Mouse (Mus musculus) frontal cortex, postnatal 14 days (tissue): Measurements from ENCODE around the gene Vkorc1.
A peak's percentile ranks its signal among the peaks of the same experiment; 100 is the strongest.
"Not testable (repeated sequence)": the region's sequence is repeated elsewhere in the genome, so short reads cannot be mapped to it uniquely, and the experiment has no call there.

Experiments
- DNase-seq, 2 experiments: peaks; one replicate each; pipeline ENCODE4 v3.0.0; 2022; ENCODE audit warnings: low spot score in 2 of 2

Gene Vkorc1

DNA sequence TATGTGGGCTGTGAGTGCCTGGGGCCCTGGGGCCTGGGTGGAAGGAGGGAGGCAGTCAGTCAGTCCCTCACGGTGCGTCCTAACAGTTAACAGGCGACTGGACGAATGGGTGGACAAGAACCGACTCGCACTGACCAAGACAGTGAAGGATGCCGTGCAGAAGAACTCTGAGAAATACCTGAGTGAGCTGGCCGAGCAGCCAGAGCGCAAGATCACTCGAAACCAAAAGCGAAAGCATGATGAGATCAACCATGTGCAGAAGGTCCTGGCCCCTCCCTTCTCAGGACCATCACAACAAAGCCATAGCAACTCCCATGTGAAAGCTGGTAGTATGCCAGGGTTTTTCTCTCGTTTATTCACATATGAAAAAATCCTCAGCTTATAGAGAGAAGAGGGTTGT lies 19.9 kb upstream of the Vkorc1 start:
- DNase-seq: no peak

DNA sequence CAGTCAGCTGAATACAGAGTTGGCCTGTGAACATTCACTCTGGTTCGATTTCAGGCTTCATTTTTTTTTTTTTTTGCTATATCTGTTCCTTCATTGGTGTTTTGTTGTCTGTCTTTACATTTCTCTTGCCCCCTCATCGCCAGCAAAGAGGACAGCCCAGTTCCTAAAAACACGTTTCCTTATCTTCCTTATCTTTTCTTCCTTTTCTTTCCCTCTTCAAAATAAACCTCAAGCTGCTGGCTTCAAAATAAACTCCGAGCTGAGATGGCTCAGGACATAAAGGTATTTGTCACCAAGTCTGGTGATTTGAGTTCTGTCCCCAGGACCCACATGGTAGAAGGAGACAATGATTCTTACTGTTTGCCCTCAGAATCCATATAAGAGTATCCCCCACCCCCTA lies 17.5 kb upstream of the Vkorc1 start:
- DNase-seq: no peak

DNA sequence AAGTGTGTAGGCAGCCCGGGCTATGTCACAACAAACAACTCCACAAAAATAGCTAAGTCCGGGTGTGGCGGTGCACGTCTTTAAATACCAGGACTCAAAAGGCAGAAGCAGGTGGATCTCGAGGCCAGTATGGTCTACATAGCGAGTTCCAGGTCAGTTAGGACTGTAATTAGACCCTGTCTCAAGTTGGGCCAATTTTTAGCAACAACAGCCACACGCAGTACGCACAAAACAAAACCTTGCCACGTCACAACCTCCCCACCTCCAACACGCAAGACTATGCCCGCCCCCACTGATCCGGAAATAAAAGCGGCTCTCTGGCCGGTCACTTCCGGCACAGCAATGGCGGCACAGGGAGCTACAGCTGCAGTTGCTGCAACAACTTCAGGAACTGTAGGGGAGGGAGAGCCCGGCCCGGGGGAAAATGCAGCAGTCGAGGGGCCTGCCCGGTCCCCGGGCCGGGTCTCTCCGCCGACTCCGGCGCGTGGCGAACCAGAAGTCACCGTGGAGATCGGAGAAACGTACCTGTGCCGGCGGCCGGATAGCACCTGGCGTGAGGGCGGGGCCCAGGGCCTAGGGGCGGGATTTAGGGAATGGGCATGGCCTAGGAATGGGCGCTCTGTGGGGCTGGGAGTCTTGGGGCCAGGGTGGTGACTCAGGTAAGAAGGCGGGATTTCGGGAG lies 16.9 kb upstream of the Vkorc1 start, which contains the start of gene Kat8:
Kat8 (plus strand) TSS at position 327 of the 682 bp plus-strand sequence.
- peak; percentile 76 to 79 for DNase-seq

DNA sequence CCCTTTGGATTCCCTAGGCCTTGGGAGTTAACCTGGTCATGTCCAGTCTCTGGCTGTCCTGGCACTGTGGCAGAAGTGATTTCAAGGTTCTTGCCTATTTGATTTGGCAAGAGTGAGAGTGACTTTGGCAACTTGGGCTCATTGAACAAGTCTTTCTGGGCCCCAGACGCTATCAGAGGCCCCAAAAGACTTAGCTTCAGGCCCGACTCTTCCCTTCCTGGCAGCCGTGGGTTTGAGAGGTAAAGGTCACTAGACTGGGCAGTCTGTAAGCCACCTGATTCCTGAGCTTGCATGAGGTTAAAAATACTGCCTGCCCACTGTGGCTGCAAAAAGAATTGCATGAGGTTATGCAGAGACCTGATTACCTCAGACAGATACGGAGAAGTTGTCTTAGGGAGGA lies 13.2 kb upstream of the Vkorc1 start:
- no peak for DNase-seq

DNA sequence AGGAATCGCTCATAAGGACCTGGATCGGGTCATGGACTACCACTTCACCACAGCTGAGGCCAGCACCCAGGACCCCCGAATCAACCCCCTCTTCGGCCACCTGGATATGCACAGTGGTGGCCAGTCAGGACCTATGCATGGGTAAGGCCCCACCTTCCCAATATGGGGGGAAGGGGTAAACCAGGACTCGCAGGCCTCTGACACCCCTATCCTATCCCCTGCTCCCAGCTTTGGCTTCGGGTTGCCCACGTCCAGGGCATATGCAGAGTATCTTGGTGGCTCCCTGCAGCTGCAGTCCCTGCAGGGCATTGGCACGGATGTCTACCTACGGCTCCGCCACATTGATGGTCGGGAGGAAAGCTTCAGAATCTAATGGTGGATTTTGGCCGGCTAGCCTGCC lies 12.5 kb upstream of the Vkorc1 start:
- no peak for DNase-seq

DNA sequence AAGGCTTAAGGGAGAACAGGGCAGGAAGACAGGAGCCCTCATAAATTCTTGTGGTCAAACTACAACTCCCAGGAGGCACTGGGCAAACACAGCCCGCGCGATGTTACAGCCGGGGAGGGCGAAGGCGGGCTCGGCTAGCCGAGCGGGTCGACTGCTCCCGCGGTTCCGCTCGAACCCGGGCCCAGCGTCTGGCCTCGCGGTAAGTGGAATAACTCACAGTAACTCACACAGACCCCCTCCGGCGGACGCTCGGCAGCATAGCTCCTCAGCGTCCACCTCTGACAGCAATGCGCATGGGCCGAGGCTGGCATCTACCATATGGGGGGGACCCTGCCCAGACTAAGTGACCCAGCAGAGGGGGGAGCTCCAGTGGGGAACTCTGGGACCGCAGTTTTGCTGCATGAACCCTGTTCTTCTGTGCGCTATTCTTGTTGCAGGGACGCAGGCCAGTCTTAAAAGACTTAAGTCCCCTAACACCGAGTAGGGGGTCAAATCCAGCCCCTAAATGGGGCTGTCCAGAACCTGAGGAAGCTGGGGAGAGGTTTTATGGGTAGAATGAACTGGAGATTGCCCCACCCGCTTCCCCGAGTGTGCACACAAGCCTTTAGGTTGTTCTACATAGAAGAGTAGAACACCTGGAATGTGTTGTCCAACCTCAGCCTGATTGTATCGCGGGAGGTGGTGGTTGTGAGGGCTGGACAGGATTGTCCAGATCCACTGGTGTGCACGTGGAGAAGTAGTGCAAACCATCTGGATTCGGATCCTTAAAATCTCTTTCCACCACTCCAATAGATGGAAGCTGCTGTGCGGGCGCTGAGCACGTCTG lies 8.8 kb upstream of the Vkorc1 start, which contains the start of gene Bckdk:
Bckdk (plus strand) TSS at position 112 of the 826 bp plus-strand sequence.
- peak; percentile 74 to 80 for DNase-seq

DNA sequence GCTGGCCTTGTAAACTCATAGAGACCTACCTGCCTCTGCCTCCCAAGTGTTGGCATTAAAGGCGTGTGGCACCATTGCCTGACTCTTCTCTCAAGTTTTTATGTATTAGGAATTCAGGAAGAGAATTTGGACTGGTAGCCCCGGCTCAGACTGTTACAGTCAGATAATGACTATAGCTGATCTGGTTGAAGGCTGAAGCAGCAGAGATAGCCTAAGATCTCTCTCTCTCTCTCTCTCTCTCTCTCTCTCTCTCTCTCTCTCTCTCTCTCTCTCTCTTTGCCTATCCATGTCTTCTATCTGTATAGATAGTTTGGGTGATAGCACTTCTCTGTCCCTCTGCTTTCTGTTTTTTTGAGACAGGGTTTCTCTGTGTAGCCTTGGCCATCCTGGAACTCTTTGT lies 6.4 kb upstream of the Vkorc1 start:
- no peak for DNase-seq

DNA sequence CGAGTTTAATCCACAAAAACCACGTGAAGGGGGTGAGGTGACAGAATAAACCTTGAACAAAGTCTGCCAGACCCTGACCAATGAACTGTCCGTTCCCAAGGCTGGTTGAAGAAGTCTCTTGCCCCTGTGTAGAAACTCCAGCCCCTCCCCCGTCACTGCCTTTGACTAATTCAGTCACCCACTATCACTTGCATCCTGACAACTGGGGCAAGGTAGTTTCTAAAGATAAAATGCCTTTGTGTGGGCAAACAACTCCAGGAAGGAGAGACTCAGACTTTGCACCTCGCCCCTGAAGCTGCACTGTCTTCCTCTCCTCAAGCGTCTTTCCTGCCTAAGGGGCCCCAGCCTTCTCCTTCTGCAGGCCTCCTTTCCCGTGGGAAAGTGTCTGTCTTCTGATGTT lies 4.6 kb upstream of the Vkorc1 start:
- no peak for DNase-seq

DNA sequence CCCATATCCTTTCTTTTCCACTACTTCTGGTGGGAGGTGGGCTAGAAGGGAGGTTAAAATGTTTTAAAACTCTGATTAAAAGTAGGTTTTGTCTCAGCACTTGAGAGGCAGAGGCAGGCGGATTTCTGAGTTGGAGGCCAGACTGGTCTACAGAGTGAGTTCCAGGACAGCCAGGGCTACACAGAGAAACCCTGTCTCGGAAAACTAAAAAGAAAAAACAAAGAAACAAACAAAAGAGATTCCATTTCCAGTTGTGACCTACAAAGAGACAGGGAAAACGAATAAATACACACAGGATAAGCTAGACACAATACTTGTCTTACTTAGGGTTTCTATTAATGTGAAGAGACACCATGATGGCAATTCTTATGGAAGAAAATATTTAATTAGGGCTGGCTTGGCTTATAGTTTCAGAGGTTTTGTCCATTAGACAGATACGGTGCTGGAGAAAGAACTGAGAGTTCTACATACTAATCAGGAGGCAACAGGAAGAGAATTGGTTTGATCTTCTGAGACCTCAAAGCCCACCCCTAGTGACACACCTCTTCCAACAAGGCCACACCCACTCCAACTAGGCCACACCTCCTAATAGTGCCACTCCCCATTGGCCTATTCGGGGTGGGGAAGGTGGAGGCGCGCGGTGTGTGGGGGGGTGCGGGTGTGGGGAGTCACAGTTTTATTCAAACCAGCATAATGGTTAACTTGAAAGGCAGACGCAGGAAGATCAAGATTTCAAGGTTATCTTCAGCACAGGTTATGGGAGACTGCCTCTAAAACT lies 3.0 kb upstream of the Vkorc1 start:
- no peak for DNase-seq

DNA sequence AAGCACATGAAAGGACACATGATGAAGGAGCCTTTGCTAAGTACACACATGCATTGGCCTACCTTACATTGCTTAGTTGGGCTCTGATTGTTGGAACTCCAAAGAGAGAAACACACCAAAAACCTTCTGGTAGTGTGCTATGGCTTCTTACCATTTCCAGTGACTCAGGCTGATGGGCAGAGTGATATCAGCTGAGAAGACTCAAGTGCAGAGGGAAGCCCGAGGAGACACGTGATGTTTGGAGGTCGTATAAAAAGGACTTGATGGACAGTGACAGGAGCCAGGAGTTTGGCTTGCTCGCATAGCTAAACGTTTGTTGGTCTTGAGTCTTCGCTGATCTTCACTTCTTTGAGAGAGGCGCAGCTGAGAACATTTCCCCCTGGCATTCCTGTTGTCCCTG lies 2.1 kb upstream of the Vkorc1 start:
- DNase-seq: no peak

DNA sequence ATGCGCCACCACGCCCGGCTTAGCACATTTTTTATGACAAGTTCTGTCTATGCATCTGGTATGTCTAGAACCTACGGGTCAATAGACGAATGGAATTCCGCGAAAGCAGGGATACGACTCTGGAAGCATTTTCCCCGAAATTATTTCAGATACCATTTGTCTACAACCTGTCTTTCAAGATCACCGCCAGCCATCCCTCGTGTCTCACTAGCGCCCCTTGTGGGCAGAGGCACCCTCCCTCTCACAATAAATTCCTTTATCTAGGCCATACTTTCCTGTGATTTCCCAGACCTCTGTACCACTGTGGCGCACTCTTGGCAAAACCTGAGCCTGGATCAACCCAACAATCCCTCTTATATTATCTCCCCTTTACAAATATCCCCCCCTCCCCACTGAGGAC lies 967 bp upstream of the Vkorc1 start:
- DNase-seq: peak in 1 of 2 experiments; percentile 44

DNA sequence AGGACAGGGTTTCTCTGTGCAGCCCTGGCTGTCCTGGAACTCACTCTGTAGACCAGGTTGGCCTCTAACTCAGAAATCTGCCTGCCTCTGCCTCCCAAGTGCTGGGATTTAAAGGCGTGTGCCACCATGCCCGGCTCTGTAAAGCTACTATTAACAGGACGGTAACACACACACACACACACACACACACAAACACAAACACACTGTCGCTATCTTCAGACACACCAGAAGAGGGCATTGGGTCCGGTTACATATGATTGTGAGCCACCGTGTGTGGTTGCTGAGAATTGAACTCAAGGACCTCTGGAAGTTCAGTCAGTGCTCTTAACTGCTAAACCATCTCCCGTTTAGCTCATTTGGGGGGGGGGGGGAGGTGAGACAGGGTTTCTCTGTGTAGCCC lies 474 bp upstream of the Vkorc1 start:
- not testable (repeated sequence) for DNase-seq

DNA sequence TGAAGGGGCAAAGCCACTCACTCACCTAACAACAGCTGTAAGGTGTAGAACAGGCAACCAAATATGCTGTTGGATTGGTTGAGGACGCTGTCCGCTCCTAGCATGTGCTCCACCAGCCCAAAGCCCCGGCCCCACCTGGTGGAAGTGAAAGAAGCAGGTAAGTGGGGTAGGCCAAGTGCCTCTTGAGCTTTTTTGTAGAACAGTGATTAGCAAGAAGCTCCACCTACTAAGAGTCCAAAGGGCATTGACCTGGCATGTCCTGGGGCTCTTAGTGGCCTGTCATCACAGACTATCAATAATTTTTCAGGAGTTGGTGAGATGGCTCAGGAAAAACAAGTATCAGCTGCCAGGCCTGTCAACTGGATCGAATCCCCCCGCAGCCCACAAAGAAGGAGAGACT lies 937 bp downstream of the Vkorc1 start:
- no peak for DNase-seq

DNA sequence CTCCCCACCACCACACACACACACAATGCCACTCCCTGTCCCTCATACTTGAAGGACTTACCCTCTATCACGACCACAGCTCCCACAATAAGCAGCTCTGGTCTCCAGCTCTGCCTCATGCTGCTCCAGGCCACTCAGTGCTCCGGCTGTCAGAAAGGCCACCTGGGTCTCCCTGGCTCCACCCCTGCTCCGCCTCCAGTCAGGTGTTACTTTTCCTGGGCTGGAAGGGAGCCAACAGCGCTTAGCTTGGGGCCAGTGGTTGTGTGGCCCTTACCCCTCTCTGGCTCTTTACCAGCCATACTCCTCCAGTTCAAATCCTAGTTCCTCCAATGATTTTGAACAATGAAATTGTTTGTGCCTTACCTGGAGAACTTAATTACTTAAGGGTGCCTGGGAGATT lies 4.6 kb downstream of the Vkorc1 start, which contains the start of gene Prss53:
Prss53 (minus strand) TSS at position 173 of the 400 bp plus-strand sequence.
- no peak for DNase-seq

DNA sequence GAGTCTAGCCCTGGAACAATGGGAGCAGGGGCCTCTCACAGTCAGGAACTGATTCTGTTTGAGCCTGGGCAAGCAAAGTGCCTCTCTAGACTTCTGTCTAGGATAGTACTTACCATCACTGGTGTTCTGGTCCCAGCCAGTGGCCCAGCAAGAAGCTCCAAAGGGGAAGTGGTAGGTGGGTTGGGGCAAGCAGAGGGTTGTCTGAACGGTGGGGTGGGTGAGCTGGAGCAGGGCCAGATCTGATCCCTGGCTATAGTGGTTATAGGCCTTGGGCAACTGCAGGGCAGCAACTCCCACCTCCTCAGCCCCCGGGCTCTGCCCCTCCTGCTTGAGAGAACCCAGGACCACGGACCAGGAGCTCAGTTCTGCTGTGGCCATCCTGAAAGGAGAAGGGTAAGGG lies 6.6 kb downstream of the Vkorc1 start:
- no peak for DNase-seq

DNA sequence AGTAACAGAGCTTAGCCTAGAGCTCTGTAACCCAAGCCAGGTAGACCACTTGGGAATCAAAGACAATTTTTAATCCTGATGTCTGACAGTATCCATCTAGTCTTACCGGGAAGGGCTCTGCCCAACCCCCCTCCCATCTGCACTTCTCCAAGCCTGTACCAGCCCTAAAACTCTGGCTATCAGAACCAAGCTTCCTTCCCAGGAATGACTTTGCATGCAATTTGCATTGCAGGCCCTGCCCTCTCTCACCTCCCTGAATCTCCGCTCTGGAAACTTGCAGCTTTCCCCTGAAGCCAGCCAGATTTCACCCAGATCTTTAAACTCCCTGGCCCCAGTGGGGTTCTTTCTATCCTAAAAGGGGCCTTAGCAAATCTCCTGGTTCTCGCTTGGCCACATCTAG lies 7.6 kb downstream of the Vkorc1 start:
- DNase-seq: no peak

DNA sequence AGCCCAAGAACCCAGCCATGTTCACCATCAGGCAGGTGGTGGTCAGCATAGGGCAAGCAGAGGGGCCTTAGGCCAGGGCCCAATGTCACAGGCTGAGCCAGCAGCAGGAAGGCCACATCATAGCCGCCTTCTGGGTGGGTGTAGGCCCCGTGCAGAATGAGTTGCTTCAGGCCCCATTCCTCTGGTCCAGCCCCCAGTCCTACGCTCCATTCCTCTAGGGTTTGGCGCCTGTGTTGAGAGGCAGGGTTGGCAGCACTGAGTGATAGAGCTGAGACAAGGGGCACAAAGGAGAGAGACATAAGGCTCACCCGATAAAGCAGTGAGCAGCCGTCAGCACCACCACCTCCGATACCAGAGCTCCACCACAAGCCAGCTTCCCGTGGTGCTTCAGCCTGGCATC lies 8.2 kb downstream of the Vkorc1 start:
- DNase-seq: no peak

DNA sequence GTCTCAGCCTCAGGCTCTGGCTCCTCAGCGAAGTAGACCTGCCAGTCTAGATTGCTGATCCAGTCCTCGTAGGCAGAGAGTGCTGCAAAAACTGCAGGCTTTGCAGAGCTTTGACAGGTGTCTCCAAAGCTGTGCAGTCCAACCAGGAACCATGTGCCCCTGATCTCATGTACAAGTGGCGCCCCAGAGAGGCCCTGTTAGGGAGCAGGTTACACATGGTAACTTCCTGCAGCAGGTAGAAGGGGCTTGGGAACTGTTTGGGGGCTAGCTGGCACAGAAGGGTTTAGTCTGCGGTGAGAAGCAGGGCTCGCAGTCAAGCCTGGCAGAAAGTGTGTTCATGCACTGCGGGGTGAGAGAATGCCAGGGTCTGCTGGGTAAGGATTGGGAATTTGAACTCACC lies 8.9 kb downstream of the Vkorc1 start:
- no peak for DNase-seq

DNA sequence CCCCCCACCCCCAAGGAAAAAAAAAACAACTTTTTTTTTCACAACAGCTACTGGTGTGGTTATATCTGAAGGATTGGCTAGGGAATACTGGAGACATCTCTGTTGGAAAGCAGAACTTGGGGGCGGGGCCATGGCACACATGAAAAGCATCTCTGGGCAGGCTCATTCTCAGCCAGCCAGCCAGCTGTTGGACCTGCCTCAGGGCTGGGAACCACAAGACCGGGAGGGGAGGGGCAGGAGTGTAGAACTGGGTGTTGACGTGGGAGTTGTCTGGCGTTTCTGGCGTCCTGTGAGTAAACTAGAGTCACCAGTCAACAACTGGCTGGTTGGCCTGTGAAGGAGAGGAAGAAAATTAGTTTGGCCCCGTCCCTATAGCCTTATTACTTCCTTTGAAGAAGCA lies 9.5 kb downstream of the Vkorc1 start:
- no peak for DNase-seq

DNA sequence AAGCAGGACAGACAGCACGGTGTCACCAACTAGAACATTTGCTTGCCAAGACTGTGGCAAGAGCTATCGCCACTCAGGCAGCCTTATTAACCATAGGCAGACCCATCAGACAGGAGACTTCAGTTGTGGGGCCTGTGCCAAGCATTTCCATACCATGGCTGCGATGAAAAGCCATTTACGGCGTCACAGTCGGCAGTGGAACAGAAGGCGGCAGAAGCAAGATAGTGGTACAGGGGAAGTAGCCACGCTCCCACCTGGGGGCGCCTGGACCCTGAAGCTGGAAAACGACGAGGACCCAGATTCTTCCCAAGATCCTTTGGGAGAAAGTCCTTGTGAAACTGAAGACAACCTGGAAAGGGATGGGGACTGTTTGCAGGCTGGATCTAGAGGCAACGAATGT lies 15.0 kb downstream of the Vkorc1 start:
- no peak for DNase-seq

DNA sequence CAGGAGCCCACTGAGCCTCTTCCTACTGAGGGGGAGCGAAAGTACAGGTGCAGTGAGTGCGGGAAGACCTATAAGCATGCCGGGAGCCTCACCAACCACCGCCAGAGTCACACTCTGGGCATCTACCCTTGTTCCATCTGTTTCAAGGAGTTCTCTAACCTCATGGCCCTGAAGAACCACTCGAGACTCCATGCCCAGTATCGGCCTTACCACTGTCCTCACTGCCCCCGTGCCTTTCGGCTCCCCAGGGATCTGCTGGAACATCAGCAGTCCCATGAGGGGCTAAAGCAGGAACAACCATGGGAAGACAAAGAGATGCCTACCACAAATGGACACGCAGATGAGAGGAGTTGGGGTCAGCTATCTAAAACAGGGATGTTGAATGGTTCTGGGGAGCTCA lies 16.1 kb downstream of the Vkorc1 start:
- DNase-seq: no peak
